Mouse (Mus musculus) CH12.LX (cell line): ENCODE data around the gene Olfr391-ps. TPM values are rescaled to one million over a fixed set of nuclear protein-coding genes. Genes with fewer than 3 reads are reported as not detected.

Experiments
- DNase-seq: peaks from one replicate; pipeline ENCODE4 v3.0.0-alpha.2; 2013; ENCODE audit errors: extremely low read depth
- H3K27ac ChIP-seq: 2 replicates; pipeline ENCODE4 v1.5.1; 2012; ENCODE audit warnings: low read depth, mild to moderate bottlenecking, control low read depth, moderate library complexity; ENCODE audit not compliant: insufficient read depth
- H3K27me3 ChIP-seq: replicated peaks from 2 replicates; pipeline ENCODE3; 2012; ENCODE audit warnings: inconsistent platforms
- H3K36me3 ChIP-seq, 2 experiments: replicated peaks in 1 of 2; 2 replicates each; pipeline versions ENCODE3 to v1.6.1; 2012; ENCODE audit warnings: inconsistent platforms in 1 of 2, low read length in 1 of 2, mild to moderate bottlenecking in 1 of 2, mixed read lengths in 1 of 2, moderate library complexity in 1 of 2; ENCODE audit not compliant: control insufficient read depth in 1 of 2, insufficient read depth in 1 of 2
- H3K4me1 ChIP-seq, 2 experiments: 2 replicates each; pipeline ENCODE4 v1.6.1; 2012; ENCODE audit warnings: inconsistent platforms in 1 of 2, moderate library complexity in 1 of 2; ENCODE audit not compliant: insufficient read depth in 2 of 2, control insufficient read depth in 1 of 2
- H3K4me2 ChIP-seq: 2 replicates; pipeline ENCODE4 v1.6.1; 2012; ENCODE audit warnings: low read depth, mild to moderate bottlenecking, control low read depth; ENCODE audit not compliant: poor library complexity, insufficient read depth, severe bottlenecking
- H3K4me3 ChIP-seq, 3 experiments: fragments of 150-350 bp in 1 of 3; sonication (generic) in 1 of 3; replicated peaks in 1 of 3; 2 replicates each; pipeline versions ENCODE3 to v1.5.1; 2011 to 2012; ENCODE audit warnings: low read depth in 2 of 3, low read length in 2 of 3, mild to moderate bottlenecking in 2 of 3, moderate library complexity in 2 of 3, control low read depth in 1 of 3, improper control_type of control experiment in 1 of 3, inconsistent platforms in 1 of 3, mixed read lengths in 1 of 3; ENCODE audit not compliant: poor library complexity in 1 of 3
- H3K79me2 ChIP-seq: replicated peaks from 2 replicates; pipeline ENCODE4 v1.6.1; 2012; ENCODE audit warnings: mild to moderate bottlenecking, moderate library complexity; ENCODE audit not compliant: control insufficient read depth, poor library complexity, insufficient read depth, severe bottlenecking; ENCODE audit errors: extremely low read depth
- H3K9ac ChIP-seq: 2 replicates; pipeline ENCODE4 v1.6.1; 2012; ENCODE audit warnings: low read depth, mild to moderate bottlenecking, control low read depth, moderate library complexity; ENCODE audit not compliant: insufficient read depth
- H3K9me3 ChIP-seq: replicated peaks from 2 replicates; pipeline ENCODE3; 2012; ENCODE audit warnings: low read length, inconsistent platforms, mixed read lengths
- BHLHE40 ChIP-seq: IDR thresholded peaks from 2 replicates; pipeline ENCODE4 v1.6.1; 2011; ENCODE audit warnings: mild to moderate bottlenecking, low read depth, low read length, improper control_type of control experiment
- CHD2 ChIP-seq: IDR thresholded peaks from 2 replicates; pipeline ENCODE4 v1.6.1; 2011; ENCODE audit warnings: low read length, improper control_type of control experiment
- ETS1 ChIP-seq: conservative IDR thresholded peaks from 2 replicates; pipeline ENCODE4 v1.6.1; 2012; ENCODE audit warnings: low read depth, mild to moderate bottlenecking, inconsistent platforms, low read length, improper control_type of control experiment, moderate library complexity
- GABPA ChIP-seq: IDR thresholded peaks from 2 replicates; pipeline ENCODE4 v1.6.1; 2012; ENCODE audit warnings: low read depth, low read length, improper control_type of control experiment, inconsistent platforms; ENCODE audit not compliant: insufficient replicate concordance
- IRF4 ChIP-seq: IDR thresholded peaks from 2 replicates; pipeline ENCODE4 v1.6.1; 2014; ENCODE audit warnings: low read depth, mild to moderate bottlenecking, inconsistent platforms, low read length, improper control_type of control experiment
- JUN ChIP-seq: IDR thresholded peaks from 2 replicates; pipeline ENCODE4 v1.6.1; 2011; ENCODE audit warnings: low read depth, mild to moderate bottlenecking, low read length, improper control_type of control experiment, moderate library complexity; ENCODE audit not compliant: insufficient read depth
- JUND ChIP-seq: conservative IDR thresholded peaks from 2 replicates; pipeline ENCODE4 v1.6.1; 2011; ENCODE audit warnings: low read depth, low read length, improper control_type of control experiment
- MAX ChIP-seq: IDR thresholded peaks from 2 replicates; pipeline ENCODE4 v1.6.1; 2011; ENCODE audit warnings: low read length, improper control_type of control experiment
- MEF2A ChIP-seq: IDR thresholded peaks from 2 replicates; pipeline ENCODE4 v1.6.1; 2014; ENCODE audit warnings: low read depth, mild to moderate bottlenecking, inconsistent platforms, low read length, improper control_type of control experiment, borderline replicate concordance
- PAX5 ChIP-seq: IDR thresholded peaks from 2 replicates; pipeline ENCODE4 v1.6.1; 2012; ENCODE audit warnings: low read length, inconsistent platforms, mixed read lengths
- POLR2A ChIP-seq: IDR thresholded peaks from 2 replicates; pipeline ENCODE4 v1.6.1; 2011; ENCODE audit warnings: low read depth, mild to moderate bottlenecking, improper control_type of control experiment, low read length
- POLR2AphosphoS2 ChIP-seq: IDR thresholded peaks from 2 replicates; pipeline ENCODE4 v1.6.1; 2011; ENCODE audit warnings: low read depth, low read length, improper control_type of control experiment
- SIN3A ChIP-seq: IDR thresholded peaks from 2 replicates; pipeline ENCODE4 v1.6.1; 2012; ENCODE audit warnings: low read length, improper control_type of control experiment, inconsistent platforms
- ZKSCAN1 ChIP-seq: IDR thresholded peaks from 2 replicates; pipeline ENCODE4 v1.6.1; 2012; ENCODE audit warnings: low read depth, inconsistent platforms, low read length, improper control_type of control experiment, borderline replicate concordance
- ZMIZ1 ChIP-seq: IDR thresholded peaks from 2 replicates; pipeline ENCODE4 v1.6.1; 2012; ENCODE audit warnings: low read depth, mild to moderate bottlenecking, inconsistent platforms, low read length, improper control_type of control experiment
- ZNF384 ChIP-seq: IDR thresholded peaks from 2 replicates; pipeline ENCODE4 v1.6.1; 2012; ENCODE audit warnings: low read depth, low read length, improper control_type of control experiment, inconsistent platforms
- dilution Hi-C: fragments of 300-500 bp; cut with MboI; formaldehyde crosslinking; loops from 2 replicates; pipeline ENCODE4 v1.14.3; 2020; ENCODE audit warnings: low sequenced_read_pairs; ENCODE audit not compliant: extremely low pct_unique_long_range_greater_than_20kb, extremely low pct_ligation_motif_present
- in situ Hi-C: fragments of 300-500 bp; cut with MboI; formaldehyde crosslinking; loops from 3 replicates; pipeline ENCODE4 v1.14.3; 2019; ENCODE audit warnings: low sequenced_read_pairs, low pct_ligation_motif_present, low pct_unique_long_range_greater_than_20kb, mixed read lengths
- polyA plus RNA-seq: library from polyadenylated mRNA; unstranded; fragments of >175 nt; gene quantifications from 2 replicates; pipeline ENCODE4 v1.2.1, GENCODE M21; 2012; ENCODE audit warnings: low read depth; ENCODE audit not compliant: insufficient read length
- total RNA-seq, 2 experiments: library from RNA; depleted of rRNA; stranded (reverse); fragments of 300-350 nt in 1 of 2; fragments of >200 nt in 1 of 2; gene quantifications; 2 replicates each; pipeline ENCODE4 v1.2.3; 2012 to 2014

Gene Olfr391-ps
- total and polyA plus RNA-seq, 3 experiments: not detected

DNA sequence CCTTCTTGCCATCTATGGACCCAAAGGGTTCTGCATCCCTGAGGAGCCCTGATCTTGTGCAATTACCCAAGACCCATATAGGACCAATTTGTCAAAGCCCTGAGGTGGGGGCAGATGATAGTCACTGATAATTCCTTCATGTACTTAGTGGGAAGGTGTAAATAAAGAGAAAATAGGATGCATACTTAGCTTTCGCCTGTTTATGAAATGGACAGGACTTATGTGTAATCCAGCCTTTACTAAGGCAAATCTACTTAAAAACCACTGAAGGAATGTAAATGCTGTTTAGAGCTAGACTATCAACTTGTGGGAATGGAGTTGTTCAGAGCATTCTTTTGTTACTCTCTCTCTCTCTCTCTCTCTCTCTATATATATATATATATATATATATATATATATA lies 14.1 kb upstream of the Olfr391-ps start, which contains the start of gene Olfr392:
Olfr392 (minus strand) TSS at position 101 of the 400 bp plus-strand sequence.
- Histone ChIP-seq H3K27ac (no peak within 1 kb of the TSS), H3K9me3 (no peaks in the 10 kb centered on the region), H3K4me3 (no peak within 1 kb of the TSS), H3K4me1 (no peaks in the 10 kb centered on the region), H3K27me3 (peaks cover 52% of the 10 kb centered on the region), H3K36me3 (no peaks in the 10 kb centered on the region), H3K4me2 (no peak within 1 kb of the TSS), H3K79me2 (no peaks in the 10 kb centered on the region), H3K9ac (no peak within 1 kb of the TSS)
- no peak for TF ChIP-seq ZMIZ1
- no peak for TF ChIP-seq JUN
- no peak for TF ChIP-seq BHLHE40
- no peak for TF ChIP-seq JUND
- TF ChIP-seq MEF2A: no peak
- TF ChIP-seq CHD2: no peak
- TF ChIP-seq GABPA: no peak
- no peak for TF ChIP-seq POLR2AphosphoS2
- no peak for TF ChIP-seq SIN3A
- no peak for TF ChIP-seq ZKSCAN1
- in situ Hi-C loops (no loop called here), dilution Hi-C loops (no loop called here)
- no peak for DNase-seq

DNA sequence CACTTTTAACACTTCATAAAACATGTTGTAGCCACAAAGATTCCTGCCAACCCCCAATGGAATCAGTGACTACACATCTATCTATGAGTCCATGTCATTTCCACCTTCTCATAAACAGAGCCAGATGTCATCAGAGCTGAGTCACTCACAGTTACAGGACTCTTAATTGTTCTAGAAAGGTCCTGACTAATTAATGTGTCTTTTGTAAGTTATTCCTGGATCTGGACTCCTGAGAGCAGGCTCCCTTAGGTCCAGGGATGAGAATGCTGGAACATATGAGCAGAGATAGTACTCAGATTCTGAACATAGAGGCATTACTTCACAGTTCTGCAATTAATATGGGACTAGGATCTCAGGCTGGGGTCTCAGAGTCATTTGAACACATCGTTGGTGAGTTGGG lies 20.2 kb downstream of the Olfr391-ps start, which contains the start of gene Olfr390:
Olfr390 (plus strand) TSS at position 301 of the 400 bp plus-strand sequence.
- Histone ChIP-seq H3K4me2 (no peak within 1 kb of the TSS), H3K36me3 (no peaks in the 10 kb centered on the region), H3K4me3 (no peak within 1 kb of the TSS), H3K79me2 (no peaks in the 10 kb centered on the region), H3K9me3 (no peaks in the 10 kb centered on the region), H3K4me1 (no peaks in the 10 kb centered on the region), H3K27me3 (peaks cover 25% of the 10 kb centered on the region), H3K9ac (no peak within 1 kb of the TSS), H3K27ac (no peak within 1 kb of the TSS)
- dilution Hi-C loops (no loop called here), in situ Hi-C loops (no loop called here)
- DNase-seq: no peak
- no peak for TF ChIP-seq POLR2A
- TF ChIP-seq MAX: no peak
- no peak for TF ChIP-seq IRF4
- no peak for TF ChIP-seq ZMIZ1
- no peak for TF ChIP-seq PAX5

DNA sequence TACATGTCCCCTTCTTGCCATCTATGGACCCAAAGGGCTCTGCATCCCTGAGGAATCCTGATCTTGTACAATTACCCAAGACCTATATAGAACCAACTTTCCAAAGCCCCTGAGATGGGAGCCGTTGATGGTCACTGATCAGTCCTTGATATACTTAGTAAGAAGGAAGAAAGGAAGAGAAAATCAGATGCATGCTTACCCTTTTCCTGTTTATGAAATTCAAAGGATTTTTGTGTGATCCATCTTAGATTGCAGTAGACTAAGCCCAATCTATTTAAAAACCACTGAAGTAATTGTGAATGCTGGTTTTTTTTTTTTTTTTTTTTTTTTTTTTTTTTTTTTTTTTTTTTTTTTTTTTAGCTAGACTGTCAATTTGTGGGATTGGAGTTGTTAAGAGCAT lies 22.2 kb downstream of the Olfr391-ps start, which contains the start of gene Olfr389:
Olfr389 (minus strand) TSS at position 101 of the 400 bp plus-strand sequence.
- Histone ChIP-seq H3K9me3 (no peaks in the 10 kb centered on the region), H3K36me3 (no peaks in the 10 kb centered on the region), H3K4me2 (no peak within 1 kb of the TSS), H3K27ac (no peak within 1 kb of the TSS), H3K4me3 (no peak within 1 kb of the TSS), H3K4me1 (no peaks in the 10 kb centered on the region), H3K27me3 (peaks cover 29% of the 10 kb centered on the region), H3K79me2 (no peaks in the 10 kb centered on the region), H3K9ac (no peak within 1 kb of the TSS)
- dilution Hi-C loops: no loop called here
- TF ChIP-seq ZNF384: peak; percentile 70
- no peak for TF ChIP-seq ETS1
- no peak for DNase-seq
- in situ Hi-C loops: no loop called here
